Mouse (Mus musculus) myocyte (in vitro differentiated cells): ENCODE results near the gene Klc2.

Source experiments
- CEBPB ChIP-seq: IDR thresholded peaks from 2 replicates; pipeline ENCODE4 v1.6.1; 2011; ENCODE audit warnings: mild to moderate bottlenecking, moderate library complexity; ENCODE audit not compliant: poor library complexity, insufficient read depth, severe bottlenecking
- E2F4 ChIP-seq: IDR thresholded peaks from one replicate; pipeline ENCODE4 v1.6.1; 2011; ENCODE audit warnings: mild to moderate bottlenecking, control low read depth, moderate library complexity; ENCODE audit not compliant: insufficient read depth
- MAX ChIP-seq: IDR thresholded peaks from one replicate; pipeline ENCODE4 v1.6.1; 2011; ENCODE audit warnings: low read depth, mild to moderate bottlenecking, control low read depth
- MYOD1 ChIP-seq, 3 experiments: IDR thresholded peaks; one replicate each; pipeline ENCODE4 v1.6.1; 2011; ENCODE audit warnings: control low read depth in 2 of 3, low read depth in 2 of 3, mild to moderate bottlenecking in 2 of 3, moderate library complexity in 1 of 3; ENCODE audit not compliant: insufficient read length in 2 of 3, control insufficient read depth in 1 of 3
- MYOG ChIP-seq, 3 experiments: IDR thresholded peaks; one replicate each; pipeline ENCODE4 v1.6.1; 2011; ENCODE audit warnings: control low read depth in 2 of 3, low read depth in 2 of 3, mild to moderate bottlenecking in 2 of 3; ENCODE audit not compliant: insufficient read length in 2 of 3, control insufficient read depth in 1 of 3, insufficient read depth in 1 of 3
- POLR2A ChIP-seq: IDR thresholded peaks from one replicate; pipeline ENCODE4 v1.6.1; 2011; ENCODE audit warnings: low read depth, mild to moderate bottlenecking, control low read depth, moderate library complexity; ENCODE audit not compliant: insufficient read length
- POLR2AphosphoS2 ChIP-seq: IDR thresholded peaks from one replicate; pipeline ENCODE4 v1.6.1; 2011; ENCODE audit warnings: low read depth, control low read depth; ENCODE audit not compliant: insufficient read length
- REST ChIP-seq: IDR thresholded peaks from one replicate; pipeline ENCODE4 v1.6.1; 2011; ENCODE audit warnings: mild to moderate bottlenecking, control low read depth, moderate library complexity; ENCODE audit not compliant: insufficient read depth, insufficient read length
- SRF ChIP-seq: IDR thresholded peaks from one replicate; pipeline ENCODE4 v1.6.1; 2011; ENCODE audit warnings: low read depth; ENCODE audit not compliant: control insufficient read depth, insufficient read length
- TCF12 ChIP-seq: IDR thresholded peaks from one replicate; pipeline ENCODE4 v1.6.1; 2011; ENCODE audit warnings: mild to moderate bottlenecking, control low read depth; ENCODE audit not compliant: poor library complexity, insufficient read depth, severe bottlenecking
- USF1 ChIP-seq: IDR thresholded peaks from one replicate; pipeline ENCODE4 v1.6.1; 2011; ENCODE audit warnings: low read depth, mild to moderate bottlenecking, control low read depth, moderate library complexity

DNA sequence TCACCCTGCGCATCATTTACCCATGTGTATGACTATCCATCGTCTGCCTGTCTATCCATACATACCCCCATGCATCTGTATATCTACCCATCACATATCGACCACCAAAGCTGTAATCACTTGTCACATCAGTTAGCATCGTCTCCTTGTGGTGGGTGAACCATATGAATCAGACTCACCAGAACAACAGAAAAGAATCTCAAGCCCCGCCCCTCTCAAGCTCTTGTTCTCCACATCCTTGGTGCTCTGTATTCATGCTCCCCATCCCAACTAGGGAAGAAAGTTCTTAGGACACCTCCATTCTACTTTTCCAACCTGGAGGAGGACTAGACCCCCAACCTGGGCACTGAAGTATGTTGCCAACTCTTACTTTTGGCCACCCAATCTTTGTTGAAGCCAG lies 56.3 kb downstream of the Klc2 start:
- no peak for TF ChIP-seq USF1
- no peak for TF ChIP-seq POLR2AphosphoS2
- no peak for TF ChIP-seq POLR2A
- no peak for TF ChIP-seq MAX
- no peak for TF ChIP-seq MYOD1 (IDR thresholded peaks at IDR 0.05; ENCODE audit: control insufficient read depth in 1 of 3, insufficient read length in 2 of 3, low read depth in 2 of 3)
- TF ChIP-seq REST: no peak
- TF ChIP-seq CEBPB: no peak
- TF ChIP-seq MYOG (IDR thresholded peaks at IDR 0.05; ENCODE audit: control insufficient read depth in 1 of 3, insufficient read depth in 1 of 3, insufficient read length in 2 of 3, low read depth in 2 of 3): no peak
- no peak for TF ChIP-seq E2F4
- no peak for TF ChIP-seq SRF
- no peak for TF ChIP-seq TCF12
